Mouse (Mus musculus) cerebellum, postnatal 14 days (tissue): ENCODE results near the gene Bckdk.
A peak's percentile ranks its signal among the peaks of the same experiment; 100 is the strongest.

Source experiments
- DNase-seq, 2 experiments: peaks; one replicate each; pipeline ENCODE4 v3.0.0; 2021; ENCODE audit warnings: mixed read lengths in 2 of 2

Gene Bckdk

DNA sequence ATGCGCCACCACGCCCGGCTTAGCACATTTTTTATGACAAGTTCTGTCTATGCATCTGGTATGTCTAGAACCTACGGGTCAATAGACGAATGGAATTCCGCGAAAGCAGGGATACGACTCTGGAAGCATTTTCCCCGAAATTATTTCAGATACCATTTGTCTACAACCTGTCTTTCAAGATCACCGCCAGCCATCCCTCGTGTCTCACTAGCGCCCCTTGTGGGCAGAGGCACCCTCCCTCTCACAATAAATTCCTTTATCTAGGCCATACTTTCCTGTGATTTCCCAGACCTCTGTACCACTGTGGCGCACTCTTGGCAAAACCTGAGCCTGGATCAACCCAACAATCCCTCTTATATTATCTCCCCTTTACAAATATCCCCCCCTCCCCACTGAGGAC, 7.5 kb upstream of the Bckdk start:
- peak; percentile 77 to 90 for DNase-seq

DNA sequence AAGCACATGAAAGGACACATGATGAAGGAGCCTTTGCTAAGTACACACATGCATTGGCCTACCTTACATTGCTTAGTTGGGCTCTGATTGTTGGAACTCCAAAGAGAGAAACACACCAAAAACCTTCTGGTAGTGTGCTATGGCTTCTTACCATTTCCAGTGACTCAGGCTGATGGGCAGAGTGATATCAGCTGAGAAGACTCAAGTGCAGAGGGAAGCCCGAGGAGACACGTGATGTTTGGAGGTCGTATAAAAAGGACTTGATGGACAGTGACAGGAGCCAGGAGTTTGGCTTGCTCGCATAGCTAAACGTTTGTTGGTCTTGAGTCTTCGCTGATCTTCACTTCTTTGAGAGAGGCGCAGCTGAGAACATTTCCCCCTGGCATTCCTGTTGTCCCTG, 6.3 kb upstream of the Bckdk start:
- DNase-seq = no peak

- no peak for DNase-seq
Observed at GRCm38 (mm10) chr7:127898179-127898956, 5.5 kb upstream of the Bckdk start.

DNA sequence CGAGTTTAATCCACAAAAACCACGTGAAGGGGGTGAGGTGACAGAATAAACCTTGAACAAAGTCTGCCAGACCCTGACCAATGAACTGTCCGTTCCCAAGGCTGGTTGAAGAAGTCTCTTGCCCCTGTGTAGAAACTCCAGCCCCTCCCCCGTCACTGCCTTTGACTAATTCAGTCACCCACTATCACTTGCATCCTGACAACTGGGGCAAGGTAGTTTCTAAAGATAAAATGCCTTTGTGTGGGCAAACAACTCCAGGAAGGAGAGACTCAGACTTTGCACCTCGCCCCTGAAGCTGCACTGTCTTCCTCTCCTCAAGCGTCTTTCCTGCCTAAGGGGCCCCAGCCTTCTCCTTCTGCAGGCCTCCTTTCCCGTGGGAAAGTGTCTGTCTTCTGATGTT, 3.9 kb upstream of the Bckdk start:
- no peak for DNase-seq

DNA sequence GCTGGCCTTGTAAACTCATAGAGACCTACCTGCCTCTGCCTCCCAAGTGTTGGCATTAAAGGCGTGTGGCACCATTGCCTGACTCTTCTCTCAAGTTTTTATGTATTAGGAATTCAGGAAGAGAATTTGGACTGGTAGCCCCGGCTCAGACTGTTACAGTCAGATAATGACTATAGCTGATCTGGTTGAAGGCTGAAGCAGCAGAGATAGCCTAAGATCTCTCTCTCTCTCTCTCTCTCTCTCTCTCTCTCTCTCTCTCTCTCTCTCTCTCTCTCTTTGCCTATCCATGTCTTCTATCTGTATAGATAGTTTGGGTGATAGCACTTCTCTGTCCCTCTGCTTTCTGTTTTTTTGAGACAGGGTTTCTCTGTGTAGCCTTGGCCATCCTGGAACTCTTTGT, 2.1 kb upstream of the Bckdk start:
- DNase-seq = no peak

DNA sequence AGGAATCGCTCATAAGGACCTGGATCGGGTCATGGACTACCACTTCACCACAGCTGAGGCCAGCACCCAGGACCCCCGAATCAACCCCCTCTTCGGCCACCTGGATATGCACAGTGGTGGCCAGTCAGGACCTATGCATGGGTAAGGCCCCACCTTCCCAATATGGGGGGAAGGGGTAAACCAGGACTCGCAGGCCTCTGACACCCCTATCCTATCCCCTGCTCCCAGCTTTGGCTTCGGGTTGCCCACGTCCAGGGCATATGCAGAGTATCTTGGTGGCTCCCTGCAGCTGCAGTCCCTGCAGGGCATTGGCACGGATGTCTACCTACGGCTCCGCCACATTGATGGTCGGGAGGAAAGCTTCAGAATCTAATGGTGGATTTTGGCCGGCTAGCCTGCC, 4.1 kb downstream of the Bckdk start:
- no peak for DNase-seq

DNA sequence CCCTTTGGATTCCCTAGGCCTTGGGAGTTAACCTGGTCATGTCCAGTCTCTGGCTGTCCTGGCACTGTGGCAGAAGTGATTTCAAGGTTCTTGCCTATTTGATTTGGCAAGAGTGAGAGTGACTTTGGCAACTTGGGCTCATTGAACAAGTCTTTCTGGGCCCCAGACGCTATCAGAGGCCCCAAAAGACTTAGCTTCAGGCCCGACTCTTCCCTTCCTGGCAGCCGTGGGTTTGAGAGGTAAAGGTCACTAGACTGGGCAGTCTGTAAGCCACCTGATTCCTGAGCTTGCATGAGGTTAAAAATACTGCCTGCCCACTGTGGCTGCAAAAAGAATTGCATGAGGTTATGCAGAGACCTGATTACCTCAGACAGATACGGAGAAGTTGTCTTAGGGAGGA, 4.8 kb downstream of the Bckdk start:
- no peak for DNase-seq

- peak; percentile 91 to 92 for DNase-seq
Observed at GRCm38 (mm10) chr7:127912190-127912871, 8.4 kb downstream of the Bckdk start, which contains the start of gene Kat8. Gene Kat8, plus strand, starts transcription at chr7:127912516.

- no peak for DNase-seq
Observed at GRCm38 (mm10) chr7:127912938-127913337, 9.1 kb downstream of the Bckdk start.

GRCm38 (mm10) chr7:127915293-127915692, 11.4 kb downstream of the Bckdk start:
- DNase-seq = no peak

DNA sequence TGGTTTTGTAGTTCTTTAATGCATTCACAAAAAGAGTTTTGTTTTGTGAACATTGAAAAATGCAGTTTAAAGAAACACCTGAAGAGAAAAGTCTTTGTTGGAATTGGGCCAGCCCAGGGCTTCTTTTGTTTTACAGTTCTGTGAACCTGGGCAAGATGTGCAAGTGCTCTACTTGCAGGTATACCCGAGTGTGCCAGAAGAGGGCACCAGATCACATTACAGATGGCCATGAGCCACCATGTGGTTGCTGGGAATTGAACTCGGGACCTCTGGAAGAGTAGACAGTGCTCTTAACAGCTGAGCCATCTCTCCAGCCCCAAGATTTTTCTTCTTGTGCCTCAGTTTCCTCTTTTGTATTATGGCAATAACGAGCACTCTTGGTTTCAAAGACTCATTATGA, 14.3 kb downstream of the Bckdk start:
- peak; percentile 56 to 76 for DNase-seq

- DNase-seq = peak in 1 of 2 experiments; percentile 68
Observed at GRCm38 (mm10) chr7:127919290-127919689, 15.4 kb downstream of the Bckdk start.

GRCm38 (mm10) chr7:127921516-127921915, 17.6 kb downstream of the Bckdk start:
- DNase-seq = peak in 1 of 2 experiments; percentile 40

DNA sequence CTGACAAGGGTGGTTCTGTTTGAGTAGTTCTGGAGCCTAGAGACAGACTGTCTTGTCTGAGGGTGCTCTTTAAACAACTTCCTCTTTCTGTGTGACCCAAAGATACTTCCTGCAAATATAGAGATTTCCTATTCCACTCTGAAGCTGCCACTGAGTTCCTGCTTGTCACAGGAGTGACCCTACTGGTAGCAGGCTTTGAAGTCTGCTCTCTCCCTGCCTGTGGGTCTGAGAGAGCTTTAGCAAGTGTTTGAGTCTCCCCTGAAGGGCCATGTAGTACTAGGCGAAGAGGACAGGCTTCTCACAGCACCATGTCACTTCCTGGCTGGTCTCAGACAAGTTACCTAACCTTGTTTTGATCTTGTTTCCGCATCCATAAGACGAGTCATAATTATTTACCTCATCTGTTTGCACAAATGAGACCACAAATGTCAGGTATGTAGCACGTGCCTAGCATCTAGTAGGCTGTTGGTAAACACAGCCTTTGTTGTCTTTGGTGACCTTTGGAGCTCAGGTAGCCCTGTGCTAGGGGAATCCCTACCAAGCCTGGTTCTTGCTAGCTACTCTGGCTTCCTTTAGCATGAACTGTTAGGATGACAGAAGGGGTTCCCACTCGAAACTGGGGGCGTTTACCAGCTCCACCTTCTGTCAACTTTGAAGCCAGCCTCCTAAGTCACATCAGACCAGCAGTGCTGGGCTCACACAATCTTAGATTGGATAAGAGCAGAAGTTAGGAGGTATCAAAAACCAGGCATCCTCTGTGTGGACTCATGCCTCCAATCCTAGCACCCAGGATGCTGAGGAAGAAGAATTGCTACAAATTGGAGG, 18.8 kb downstream of the Bckdk start:
- no peak for DNase-seq

GRCm38 (mm10) chr7:127923714-127924113, 19.8 kb downstream of the Bckdk start:
- no peak for DNase-seq

DNA sequence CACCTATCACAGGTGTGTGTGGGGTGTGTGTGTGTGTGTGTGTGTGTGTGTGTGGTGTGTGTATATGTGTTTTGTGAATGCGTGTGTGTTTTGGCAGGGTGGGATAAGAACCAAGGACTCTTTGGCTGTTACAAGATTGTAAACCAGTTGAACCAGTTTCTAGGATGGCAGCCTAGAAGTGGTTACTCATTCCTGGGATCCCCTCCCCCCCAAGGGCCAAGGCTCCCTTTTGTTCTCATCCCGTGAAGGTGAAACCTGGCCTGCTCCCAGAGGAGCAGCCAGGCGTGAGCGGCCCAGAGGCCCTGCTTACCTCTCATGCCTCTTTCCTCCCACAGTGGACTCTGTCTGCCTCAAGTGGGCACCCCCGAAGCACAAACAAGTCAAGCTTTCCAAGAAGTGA, 21.4 kb downstream of the Bckdk start:
- DNase-seq = no peak

GRCm38 (mm10) chr7:127926066-127926465, 22.2 kb downstream of the Bckdk start:
- DNase-seq = no peak

GRCm38 (mm10) chr7:127926846-127927245, 23.0 kb downstream of the Bckdk start:
- DNase-seq = no peak

DNA sequence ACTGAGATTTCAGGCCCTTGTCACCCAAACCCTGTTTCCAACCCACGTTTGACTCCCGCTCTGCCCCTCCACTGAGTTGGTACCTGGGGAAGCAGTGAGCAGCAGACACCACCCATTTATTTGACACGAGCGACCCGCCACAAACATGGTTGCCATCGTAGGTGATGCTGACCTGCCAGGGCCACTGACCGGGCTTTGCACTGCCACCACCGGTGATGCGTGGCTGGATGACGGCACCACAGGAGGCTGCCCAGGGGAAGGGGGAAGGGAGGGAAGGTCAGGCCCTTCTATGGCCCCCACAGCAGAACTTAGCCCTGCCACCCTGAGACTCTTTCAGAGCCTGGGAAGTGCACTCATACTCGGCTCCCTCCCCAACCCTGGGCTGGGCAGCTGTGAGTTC, 23.8 kb downstream of the Bckdk start:
- DNase-seq = no peak

DNA sequence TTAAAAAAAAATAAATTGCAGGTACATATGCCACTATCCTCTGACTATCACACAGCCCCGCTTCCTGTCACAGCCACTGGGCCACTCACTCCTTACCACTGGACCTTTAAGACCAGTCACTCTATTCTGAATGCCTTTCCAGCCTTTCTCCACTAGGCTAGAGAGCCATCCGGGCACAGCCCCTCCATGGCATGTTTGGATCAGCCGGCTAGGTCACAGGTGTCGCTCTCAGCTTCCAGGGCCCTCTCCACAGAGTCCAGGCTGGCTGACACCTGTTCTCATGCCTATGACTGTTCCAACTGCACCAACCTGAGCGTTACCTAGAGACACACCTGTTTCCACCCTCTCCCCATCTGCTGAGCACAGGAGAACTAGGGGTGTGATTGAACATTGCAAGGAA, 24.7 kb downstream of the Bckdk start:
- DNase-seq = peak; percentile 62 to 75

GRCm38 (mm10) chr7:127929923-127930322, 26.0 kb downstream of the Bckdk start, which contains the start of gene Prss8:
Gene Prss8, minus strand, starts transcription at chr7:127930104.
- DNase-seq = no peak

DNA sequence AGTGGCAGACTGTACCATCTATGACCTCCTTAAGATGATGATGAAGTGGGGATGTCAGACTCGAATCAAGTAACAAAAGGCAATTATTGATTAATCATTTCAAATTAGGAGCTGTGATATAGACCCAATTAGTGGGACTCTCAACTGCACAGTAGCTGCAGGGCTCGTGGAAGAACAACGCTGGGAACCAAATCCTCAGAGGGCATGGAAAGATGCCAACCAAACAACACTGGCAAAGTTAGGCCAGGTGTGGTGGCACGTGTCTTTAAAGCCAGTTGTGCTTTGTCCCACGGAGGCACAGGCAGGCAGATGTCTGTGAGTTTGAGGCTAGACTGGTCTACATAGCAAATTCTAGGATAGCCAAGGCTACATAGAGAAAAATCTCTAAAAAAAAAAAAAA, 26.8 kb downstream of the Bckdk start:
- DNase-seq = no peak

- DNase-seq = no peak
Observed at GRCm38 (mm10) chr7:127931351-127932135, 27.7 kb downstream of the Bckdk start.
